Mouse (Mus musculus) forebrain, embryonic 16.5 days (tissue): ENCODE results near the gene Dap. TPM values are rescaled to one million over a fixed set of nuclear protein-coding genes. Genes with fewer than 3 reads are reported as not detected.
A peak's percentile ranks its signal among the peaks of the same experiment; 100 is the strongest.

Experiments
- ATAC-seq: fragments of 200-750 bp; cut with Nextera tagmentation; 2 replicates; pipeline ENCODE4 v1.8.0; 2017; ENCODE audit warnings: mild to moderate bottlenecking, moderate library complexity
- H3K27ac ChIP-seq: fragments of 300-500 bp; sonication (generic); 2 replicates; pipeline ENCODE4 v1.5.1; 2014; ENCODE audit warnings: low read length, control low read depth
- H3K27me3 ChIP-seq: fragments of 300-500 bp; sonication (generic); replicated peaks from 2 replicates; pipeline ENCODE4 v1.6.1; 2014; ENCODE audit warnings: low read length; ENCODE audit not compliant: control insufficient read depth, insufficient read depth
- H3K36me3 ChIP-seq: fragments of 300-500 bp; sonication (generic); 2 replicates; pipeline ENCODE4 v1.6.1; 2014; ENCODE audit not compliant: control insufficient read depth, insufficient read depth
- H3K4me1 ChIP-seq: fragments of 300-500 bp; sonication (generic); replicated peaks from 2 replicates; pipeline ENCODE4 v1.6.1; 2014; ENCODE audit warnings: low read length; ENCODE audit not compliant: control insufficient read depth, insufficient read depth
- H3K4me2 ChIP-seq: fragments of 300-500 bp; sonication (generic); 2 replicates; pipeline ENCODE4 v1.6.1; 2014; ENCODE audit warnings: mild to moderate bottlenecking, low read length, control low read depth
- H3K4me3 ChIP-seq: fragments of 300-500 bp; sonication (generic); replicated peaks from 2 replicates; pipeline ENCODE4 v1.5.1; 2014; ENCODE audit warnings: mild to moderate bottlenecking, low read length, control low read depth
- H3K9ac ChIP-seq: fragments of 300-500 bp; sonication (generic); replicated peaks from 2 replicates; pipeline ENCODE4 v1.6.1; 2014; ENCODE audit warnings: low read depth, low read length, control low read depth
- H3K9me3 ChIP-seq: fragments of 300-500 bp; sonication (generic); 2 replicates; pipeline ENCODE4 v1.6.1; 2016; ENCODE audit warnings: low read length; ENCODE audit not compliant: control insufficient read depth
- WGBS: fragments of 180-500 bp; shearing (Covaris S2); extraction: QIAGEN DNeasy Blood & Tissue Kit; methylation state at CpG from one replicate; pipeline ENCODE4 v1.1.7; 2014; 5-methylcytosine and 5-hydroxymethylcytosine counted together
- polyA plus RNA-seq: library from polyadenylated mRNA; unstranded; fragments of >200 nt; fragmentation: Nextera tagmentation; extraction: Ambion mirVana; gene quantifications from 2 replicates; pipeline ENCODE4 v1.2.1, GENCODE M21; 2015

Gene Dap
- polyA plus RNA-seq, 1 experiment from 2014 or later: 18.0 TPM

DNA sequence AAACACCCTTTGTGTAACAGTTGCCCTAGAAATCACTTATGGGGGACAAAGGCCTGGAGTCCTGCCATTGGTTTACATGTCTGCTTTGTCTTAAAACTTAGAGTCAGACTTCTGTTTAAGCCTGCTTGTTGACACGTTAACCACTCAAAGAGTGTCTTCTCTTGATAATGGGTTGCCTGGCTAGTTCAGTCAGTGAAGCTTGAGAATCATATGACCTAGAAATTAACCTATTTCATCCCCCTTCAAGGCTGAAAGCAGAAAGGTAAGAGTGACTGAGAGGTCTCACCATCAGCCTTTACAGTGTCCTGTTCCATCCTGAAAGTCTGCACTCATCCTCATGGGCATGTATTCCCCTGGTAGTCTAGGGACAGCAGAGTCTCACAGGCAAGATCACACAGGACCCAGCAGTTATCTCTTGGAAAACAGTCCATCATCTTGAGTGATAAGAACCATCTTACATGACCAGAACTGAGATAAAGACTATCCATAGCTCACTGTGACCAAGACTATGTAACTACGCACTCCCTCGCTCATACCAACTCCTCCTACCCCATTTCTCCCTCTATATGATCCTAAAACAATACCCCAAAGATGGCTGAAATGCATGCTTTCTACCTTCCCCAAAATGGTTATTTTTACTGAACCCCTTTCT is 10.4 kb upstream of the Dap start:
- no peaks in the 10 kb centered on the region for H3K36me3 ChIP-seq
- no peaks in the 10 kb centered on the region for H3K27me3 ChIP-seq
- H3K4me2 ChIP-seq: no peak overlapping the region
- H3K4me1 ChIP-seq: no peaks in the 10 kb centered on the region
- WGBS: 87% methylated on average over 3 of the region's 3 CpGs
- no peak overlapping the region for H3K4me3 ChIP-seq
- no peak overlapping the region for H3K9ac ChIP-seq
- no peak overlapping the region for H3K27ac ChIP-seq
- no peaks in the 10 kb centered on the region for H3K9me3 ChIP-seq
- ATAC-seq: no peak

DNA sequence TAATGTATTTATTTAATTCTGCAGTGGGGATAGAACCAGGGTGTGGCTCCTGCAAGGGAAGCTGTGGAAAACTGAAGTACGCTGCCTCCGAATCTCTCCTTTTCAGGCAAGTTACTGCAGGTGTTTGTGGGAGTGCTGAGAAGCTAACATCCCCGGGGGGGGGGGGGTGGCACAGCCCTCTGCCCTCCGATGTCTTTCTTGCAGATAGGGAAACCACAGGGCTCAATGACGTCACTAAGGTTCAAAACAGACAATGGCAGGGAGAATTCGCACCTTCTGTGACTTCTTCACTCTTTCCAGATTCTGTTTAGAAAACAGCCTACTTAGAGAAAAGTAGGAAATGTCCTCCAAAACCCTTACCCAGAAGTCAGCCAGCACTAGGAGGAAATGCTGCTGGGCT is 1.9 kb upstream of the Dap start:
- Histone ChIP-seq H3K27ac (no peak overlapping the region), H3K9me3 (no peaks in the 10 kb centered on the region), H3K27me3 (no peaks in the 10 kb centered on the region), H3K4me1 (peaks cover 10% of the 10 kb centered on the region), H3K36me3 (no peaks in the 10 kb centered on the region), H3K4me2 (no peak overlapping the region), H3K4me3 (no peak overlapping the region), H3K9ac (no peak overlapping the region)
- ATAC-seq: no peak
- 83% methylated on average over 6 of the region's 6 CpGs for WGBS

DNA sequence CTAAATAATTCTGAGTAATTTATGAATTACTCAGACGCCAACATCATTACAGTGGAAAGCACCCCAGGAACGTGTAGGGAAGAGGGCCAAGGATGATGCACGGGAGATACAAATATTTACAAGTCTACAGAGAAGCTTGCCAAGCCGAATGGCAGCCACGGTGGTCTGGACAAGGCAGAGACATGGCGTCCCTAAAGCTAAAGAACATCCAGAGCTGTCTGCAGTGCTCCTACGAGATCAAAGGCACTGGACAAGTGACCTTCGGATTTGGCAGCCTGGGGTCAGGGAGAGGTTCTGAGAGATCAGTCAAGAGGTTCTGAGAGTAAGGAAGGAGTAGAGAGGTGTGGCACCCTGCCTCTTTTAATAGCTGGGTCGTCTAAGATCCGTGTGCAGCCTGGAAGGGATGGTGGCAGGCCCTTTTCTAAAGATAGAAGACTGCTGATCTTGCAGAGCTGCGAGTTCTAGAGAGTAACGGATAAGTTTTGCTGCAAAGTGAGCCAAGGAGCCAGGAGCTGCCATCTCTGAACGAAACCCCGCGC is 449 bp upstream of the Dap start:
- Histone ChIP-seq H3K36me3 (no peaks in the 10 kb centered on the region), H3K27me3 (no peaks in the 10 kb centered on the region), H3K4me1 (peaks cover 10% of the 10 kb centered on the region), H3K9ac (peak overlapping the region; percentile 89), H3K4me3 (peak overlapping the region; percentile 79), H3K27ac (0 out of 2 replicates have a peak overlapping the region, but pooled peaks have one; percentile 1), H3K4me2 (peak overlapping the region; percentile 80), H3K9me3 (no peaks in the 10 kb centered on the region)
- no peak for ATAC-seq
- WGBS: 44% methylated on average over 15 of the region's 15 CpGs

DNA sequence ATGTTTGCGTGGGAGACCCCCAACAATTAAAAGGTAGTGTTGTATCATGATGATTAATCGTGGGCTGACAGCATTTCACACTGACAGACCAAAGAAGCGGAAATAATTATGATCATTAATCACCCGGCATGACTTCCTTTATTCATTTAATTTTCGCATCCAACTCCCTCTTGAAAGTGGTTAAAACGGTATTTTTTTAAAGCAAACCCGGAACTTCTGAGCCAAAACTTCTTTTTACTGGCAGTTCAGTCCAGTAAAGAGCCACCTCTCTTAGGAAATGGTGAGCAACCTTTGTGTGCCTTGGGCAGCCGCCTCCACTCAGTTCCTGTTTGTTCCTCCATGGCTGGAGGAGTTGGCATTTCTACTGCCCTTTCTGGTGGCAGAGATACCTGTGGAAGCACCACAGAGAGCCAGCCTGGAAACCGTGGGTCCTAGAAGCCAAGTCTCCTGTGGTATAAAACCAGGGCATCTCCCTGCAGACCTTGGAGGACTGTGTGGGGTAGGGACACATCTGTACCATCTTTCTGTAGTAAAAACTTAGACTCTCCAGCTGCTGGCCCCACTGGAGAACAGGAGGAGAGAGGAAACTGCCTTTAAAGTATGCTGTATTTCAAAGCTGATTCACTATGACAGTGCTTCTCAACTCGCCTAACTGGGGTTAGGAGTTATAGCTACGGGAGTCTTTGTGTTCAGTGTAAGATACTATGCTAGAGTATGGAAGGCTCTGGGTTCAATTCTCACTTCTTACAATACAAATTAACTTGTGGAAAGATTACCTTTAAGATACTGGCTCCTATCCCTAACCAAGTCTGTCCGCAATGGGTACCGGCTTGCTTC is 910 bp downstream of the Dap start:
- Histone ChIP-seq H3K27me3 (no peaks in the 10 kb centered on the region), H3K36me3 (no peaks in the 10 kb centered on the region), H3K4me2 (peak overlapping the region; percentile 80), H3K9me3 (no peaks in the 10 kb centered on the region), H3K4me3 (peak overlapping the region; percentile 79), H3K27ac (peak overlapping the region; percentile 83), H3K4me1 (peaks cover 10% of the 10 kb centered on the region), H3K9ac (peak overlapping the region; percentile 89)
- WGBS: 39% methylated on average over 13 of the region's 13 CpGs
- no peak for ATAC-seq

DNA sequence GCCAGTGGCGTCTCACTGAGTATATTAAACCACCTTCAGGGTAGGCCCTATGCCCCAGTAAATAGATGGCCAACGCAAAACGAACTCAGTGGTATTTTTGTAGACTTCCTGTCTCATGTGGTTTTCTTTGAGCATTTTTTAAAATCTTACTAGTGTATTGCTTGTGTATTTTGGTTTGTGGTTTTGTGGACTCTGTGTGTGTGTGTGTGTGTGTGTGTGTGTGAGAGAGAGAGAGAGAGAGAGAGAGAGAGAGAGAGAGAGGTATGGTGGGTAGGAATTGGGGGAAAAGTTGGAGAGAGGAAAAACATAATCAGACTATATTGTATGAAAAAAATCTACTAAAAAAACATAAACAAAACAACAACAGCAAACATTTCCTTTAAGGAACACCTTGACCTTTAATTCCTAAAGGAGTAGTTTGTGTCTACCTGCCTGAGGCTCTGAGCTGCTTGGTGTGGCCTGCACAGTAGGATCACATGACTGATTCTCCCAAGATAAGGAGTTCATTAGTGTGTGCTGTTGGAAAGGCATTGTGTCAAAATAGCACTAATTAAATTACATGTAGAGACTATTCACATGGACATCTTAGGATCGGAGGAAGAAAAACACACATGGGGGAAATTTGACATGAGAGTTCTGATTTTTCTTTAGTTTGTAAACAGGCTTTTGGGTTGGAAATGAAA is 1.7 kb downstream of the Dap start:
- Histone ChIP-seq H3K27me3 (no peaks in the 10 kb centered on the region), H3K27ac (no peak overlapping the region), H3K9me3 (no peaks in the 10 kb centered on the region), H3K4me3 (no peak overlapping the region), H3K36me3 (no peaks in the 10 kb centered on the region), H3K4me1 (peaks cover 10% of the 10 kb centered on the region), H3K4me2 (peak overlapping the region; percentile 80; the same call in 1 of the 2 replicates), H3K9ac (no peak overlapping the region)
- 76% methylated on average over 4 of the region's 4 CpGs for WGBS
- no peak for ATAC-seq

DNA sequence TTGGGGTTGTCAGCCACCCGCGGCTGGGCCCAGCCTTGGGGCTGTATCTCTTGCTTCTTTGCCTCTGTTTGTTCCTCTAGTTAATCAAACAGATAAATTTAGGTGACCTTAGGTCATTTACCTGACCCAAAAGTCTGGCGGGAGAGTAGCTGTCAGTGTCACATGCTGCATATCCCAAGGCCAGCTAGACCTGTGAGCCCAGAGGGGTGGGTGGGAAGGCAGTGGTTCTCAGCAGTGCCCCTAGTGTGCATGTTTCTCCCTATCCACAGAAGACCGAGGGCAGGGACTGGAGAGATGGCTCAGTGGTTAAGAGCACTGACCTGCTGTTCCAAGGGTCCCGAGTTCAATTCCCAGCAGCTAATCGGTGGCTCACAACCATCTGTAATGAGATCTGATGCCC is 2.4 kb downstream of the Dap start:
- Histone ChIP-seq H3K9me3 (no peaks in the 10 kb centered on the region), H3K4me1 (peaks cover 10% of the 10 kb centered on the region), H3K4me2 (no peak overlapping the region), H3K36me3 (no peaks in the 10 kb centered on the region), H3K4me3 (no peak overlapping the region), H3K27ac (no peak overlapping the region), H3K9ac (no peak overlapping the region), H3K27me3 (no peaks in the 10 kb centered on the region)
- ATAC-seq: no peak
- WGBS: 79% methylated on average over 6 of the region's 6 CpGs

DNA sequence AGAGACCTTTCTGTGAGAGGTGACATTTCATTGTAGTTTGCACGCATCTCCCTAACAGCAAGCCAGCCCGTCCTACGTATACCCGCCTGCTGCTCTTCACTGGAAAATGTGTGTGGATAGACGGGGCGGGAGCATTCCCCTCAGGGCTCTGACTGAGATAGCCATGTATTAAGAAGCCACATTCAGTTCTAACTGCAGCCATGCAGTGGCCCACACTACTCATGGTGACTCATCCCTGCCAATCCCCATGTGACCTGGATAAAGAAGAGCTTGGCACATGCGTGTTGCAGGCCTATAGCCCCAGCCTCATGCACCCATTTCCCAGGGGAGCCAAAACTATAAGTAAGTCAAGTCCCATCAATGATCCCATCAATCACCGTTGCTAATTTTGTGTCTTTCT is 3.7 kb downstream of the Dap start:
- 92% methylated on average over 8 of the region's 8 CpGs for WGBS

DNA sequence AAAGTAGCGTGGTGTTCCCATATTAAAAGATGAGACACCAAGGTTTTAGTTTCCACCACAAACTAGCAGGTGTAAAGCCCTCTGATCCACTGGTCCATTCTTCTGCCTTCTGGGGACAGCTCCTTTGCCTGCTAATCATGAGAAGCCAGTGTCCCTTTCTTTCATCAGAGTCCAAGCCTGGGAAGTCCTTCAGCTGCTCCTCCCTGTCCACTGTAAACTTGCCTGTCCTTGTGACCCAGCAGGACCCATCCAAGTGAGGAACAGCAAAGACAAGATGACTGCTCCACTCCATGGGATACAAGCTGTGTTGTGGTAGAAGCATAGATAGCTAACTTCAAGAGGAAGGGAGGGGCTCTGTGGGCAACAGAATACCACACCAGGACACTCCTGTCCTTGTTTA is 8.9 kb downstream of the Dap start:
- no peak overlapping the region for H3K4me2 ChIP-seq
- H3K9ac ChIP-seq: no peak overlapping the region
- H3K27me3 ChIP-seq: no peaks in the 10 kb centered on the region
- no peak overlapping the region for H3K27ac ChIP-seq
- no peaks in the 10 kb centered on the region for H3K4me1 ChIP-seq
- no peaks in the 10 kb centered on the region for H3K36me3 ChIP-seq
- no peak for ATAC-seq
- no peaks in the 10 kb centered on the region for H3K9me3 ChIP-seq
- no peak overlapping the region for H3K4me3 ChIP-seq
- 100% methylated on average over 1 of the region's 1 CpGs for WGBS

More for the DNA sequence above, 3.7 kb downstream of the Dap start:
- Histone ChIP-seq H3K36me3 (no peaks in the 10 kb centered on the region), H3K4me2 (no peak overlapping the region), H3K27me3 (no peaks in the 10 kb centered on the region), H3K27ac (no peak overlapping the region), H3K4me1 (peaks cover 10% of the 10 kb centered on the region), H3K9ac (no peak overlapping the region), H3K4me3 (no peak overlapping the region), H3K9me3 (no peaks in the 10 kb centered on the region)
- ATAC-seq: no peak
